Mouse (Mus musculus) mesoderm, embryonic 11.5 days (tissue): ENCODE measurements around the gene Spsb1.
A peak's percentile ranks its signal among the peaks of the same experiment; 100 is the strongest.

ENCODE experiments used
- DNase-seq: peaks from one replicate; pipeline ENCODE4 v3.0.0-alpha.2; 2012; ENCODE audit warnings: low read depth, low spot score

The Spsb1 gene

DNA sequence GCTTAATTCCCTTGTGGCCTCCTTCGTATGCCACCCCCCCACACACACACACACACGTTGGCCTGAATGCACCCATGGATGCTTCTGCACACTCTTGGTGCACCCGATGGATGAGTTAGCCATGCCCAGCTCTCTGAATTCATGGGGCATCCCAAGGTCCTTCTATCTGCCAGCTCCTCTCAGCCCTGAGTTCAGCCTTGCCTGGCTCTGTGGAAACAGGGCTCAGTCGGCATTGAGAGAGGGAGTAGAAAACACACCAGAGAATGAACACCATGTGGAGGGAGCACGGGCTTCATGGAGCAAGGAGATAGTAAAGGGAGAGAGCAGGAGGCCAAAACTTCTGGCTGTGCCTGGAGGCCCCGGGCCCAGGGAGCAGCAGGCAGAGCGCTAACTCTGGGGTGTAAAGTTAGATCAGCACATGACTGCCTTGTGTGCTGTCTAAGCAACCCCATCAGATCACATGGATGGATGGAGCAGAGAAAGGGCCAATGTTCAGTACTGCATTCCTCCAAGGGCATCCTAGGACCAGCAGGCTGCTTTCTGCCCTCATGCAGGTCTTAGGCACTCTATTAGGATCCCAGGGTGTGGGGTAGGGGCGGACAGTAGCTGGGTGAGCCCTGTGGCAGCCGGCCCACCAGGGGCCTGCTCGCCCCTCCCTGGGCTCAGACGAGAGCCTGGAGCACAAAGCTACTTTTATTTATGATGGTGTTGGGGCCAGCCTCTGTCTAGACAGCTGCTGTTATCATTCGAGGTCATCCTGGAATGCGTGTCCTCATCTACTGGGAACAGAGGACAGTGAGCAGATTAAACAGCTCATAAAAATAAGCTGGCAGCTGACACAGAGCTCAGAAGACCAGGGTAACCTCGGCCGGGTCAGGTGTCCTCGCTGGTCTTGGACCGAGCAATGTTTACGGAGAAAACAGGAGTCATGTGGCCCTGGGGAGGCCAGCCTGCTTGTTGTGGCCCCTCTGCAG, 68.3 kb downstream of the Spsb1 start:
- peak; percentile 81 for DNase-seq

DNA sequence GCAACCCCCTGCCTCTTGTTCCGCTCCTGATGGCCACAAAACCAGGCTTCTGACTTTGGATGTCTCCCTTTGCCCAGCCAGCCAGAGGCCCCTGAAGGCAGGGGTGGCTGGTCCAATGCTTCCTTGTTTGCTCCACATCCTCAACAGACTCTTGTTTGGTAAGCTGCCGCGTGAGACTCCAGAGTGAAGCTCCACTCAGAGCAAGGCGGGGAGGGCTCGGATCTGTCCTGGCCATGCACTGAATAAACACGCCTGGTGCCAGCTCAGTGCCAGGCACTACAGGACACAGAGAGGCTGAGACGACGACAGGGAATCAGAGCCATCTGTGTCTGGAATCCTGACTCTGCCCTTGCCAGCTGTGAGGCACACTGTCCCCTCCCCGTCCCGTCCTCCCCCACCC, 70.9 kb downstream of the Spsb1 start:
- no peak for DNase-seq

DNA sequence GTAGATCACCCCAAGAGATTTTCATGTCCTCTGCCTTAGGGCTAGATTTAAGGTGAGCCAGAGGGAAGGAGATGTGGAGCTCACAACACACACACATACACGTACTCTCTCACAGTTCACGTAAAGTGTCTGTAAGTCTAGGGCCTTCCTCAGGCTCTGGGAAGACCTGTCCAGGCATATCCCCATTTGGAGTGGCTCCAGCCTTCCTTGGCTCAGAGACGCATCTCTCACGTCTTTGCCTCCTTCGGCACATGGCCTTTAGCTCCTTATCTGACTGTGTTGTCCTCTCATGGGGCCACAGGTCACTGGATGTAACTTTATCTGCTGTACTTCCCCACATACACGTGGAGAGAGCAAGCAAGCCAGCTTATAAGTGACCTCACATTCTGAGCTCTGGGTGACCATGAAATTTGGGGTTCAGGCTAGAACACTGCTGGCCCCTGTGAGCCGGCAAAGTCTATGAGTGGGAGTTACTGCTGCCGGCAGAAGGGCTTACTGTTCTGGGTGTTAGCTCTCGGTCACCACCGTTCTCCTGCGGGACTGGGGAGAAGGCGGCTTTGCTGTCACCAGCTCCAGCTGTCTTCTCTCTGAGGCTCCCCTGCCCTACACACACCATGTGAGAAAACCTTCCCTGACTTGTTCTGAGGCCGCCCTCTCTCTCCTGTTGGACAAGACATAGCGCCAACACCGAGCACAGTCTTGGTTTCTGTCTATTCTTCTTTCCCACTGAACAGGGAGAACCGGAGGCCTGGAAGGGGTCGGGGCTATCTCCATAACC, 72.5 kb downstream of the Spsb1 start:
- DNase-seq, result no peak

DNA sequence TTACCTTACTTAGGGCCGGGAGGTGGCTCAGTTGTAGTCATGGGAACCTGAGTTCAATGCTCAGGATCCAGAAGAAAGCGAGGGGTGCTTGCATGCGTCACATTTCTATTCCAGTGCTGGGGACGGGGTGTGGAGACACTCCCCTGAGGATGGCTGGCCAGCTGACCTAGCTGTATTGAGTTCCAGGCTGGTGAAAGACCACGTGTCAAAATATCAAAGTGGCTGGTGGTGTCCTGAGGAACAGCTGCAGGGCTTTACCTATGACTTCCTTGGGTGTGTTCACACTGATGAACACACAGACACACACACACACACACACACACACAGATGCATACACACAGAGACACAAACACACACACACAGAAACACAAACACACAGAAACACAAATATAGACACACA, 73.9 kb downstream of the Spsb1 start:
- no peak for DNase-seq

DNA sequence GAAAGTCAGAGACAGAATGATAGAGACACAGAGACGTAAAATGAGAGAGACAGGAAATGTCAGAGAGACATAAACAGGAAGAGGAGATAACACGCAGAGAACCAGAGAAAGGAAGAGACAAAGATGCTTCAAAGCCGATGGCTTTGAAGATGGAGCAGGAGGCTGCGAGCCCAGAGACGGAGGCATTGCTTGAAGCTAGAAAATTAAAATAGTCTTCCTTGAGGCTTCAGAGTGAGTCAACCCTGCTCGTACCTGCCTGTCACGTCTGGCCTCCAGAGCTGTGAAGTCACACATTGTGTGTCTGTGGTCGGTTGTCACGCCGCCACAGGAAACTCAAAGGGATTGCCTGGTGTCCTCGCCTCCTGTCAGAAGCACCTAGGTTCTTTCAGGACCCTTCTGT, 74.9 kb downstream of the Spsb1 start:
- no peak for DNase-seq

DNA sequence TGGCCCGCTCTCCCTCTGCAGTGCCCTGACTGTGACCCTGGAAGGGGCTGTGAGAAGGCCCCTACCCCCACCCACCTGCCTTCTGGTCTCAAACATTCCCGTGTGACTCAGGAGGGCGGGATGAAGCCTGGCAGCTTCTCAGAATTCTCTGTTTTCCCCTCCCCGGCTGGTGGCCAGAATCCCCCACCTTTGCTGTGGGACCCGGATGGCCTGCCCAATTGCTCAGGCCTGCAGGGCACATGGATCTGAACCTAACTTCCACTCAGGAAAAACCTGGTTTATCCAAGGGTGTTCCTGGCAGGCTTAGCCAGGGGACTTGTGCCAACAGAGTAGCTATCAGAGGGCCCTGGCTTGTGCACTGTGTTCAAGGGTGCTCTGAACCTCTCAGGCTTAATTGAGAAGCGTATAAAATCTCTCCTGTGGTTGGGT, 76.8 kb downstream of the Spsb1 start:
- no peak for DNase-seq

DNA sequence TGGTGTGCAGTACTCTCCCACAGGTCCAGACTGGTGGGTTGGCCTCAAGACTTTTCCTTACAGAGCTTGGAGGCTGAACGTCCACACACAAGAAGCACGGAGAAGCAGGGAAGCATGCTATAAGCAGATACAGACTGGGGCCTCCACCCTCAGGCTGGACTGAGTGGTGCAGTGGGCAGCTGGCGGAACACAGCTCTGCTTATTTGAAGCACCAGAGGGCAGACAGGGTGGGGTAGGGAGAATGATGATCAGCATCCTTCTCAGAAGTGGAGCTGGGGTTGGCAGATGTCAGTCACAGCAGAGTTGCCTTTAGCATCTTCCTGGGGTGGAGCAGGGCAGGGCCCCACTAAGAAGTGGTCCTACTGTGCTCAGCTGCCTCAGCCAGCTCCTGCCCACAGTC, 77.6 kb downstream of the Spsb1 start:
- DNase-seq, result no peak

DNA sequence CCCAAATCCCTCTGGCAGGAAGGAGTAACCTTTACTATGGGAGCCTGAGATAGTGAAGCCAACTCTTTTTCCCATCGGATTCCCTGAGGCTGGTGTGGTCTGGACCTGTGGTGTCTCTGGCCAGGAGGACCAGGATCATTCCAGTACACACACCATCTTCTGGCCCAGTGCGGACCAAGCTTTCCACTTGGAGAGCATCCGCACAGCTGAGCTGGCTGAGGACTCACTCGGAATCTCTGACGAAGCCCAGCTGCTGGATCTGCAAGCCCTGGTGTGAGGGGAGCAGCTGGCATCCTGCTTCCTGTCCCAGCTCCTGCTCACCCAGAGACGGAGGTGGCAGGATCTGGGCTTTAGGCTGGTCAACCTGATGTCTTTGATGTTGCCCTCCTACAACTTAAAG, 78.1 kb downstream of the Spsb1 start:
- DNase-seq, result no peak

DNA sequence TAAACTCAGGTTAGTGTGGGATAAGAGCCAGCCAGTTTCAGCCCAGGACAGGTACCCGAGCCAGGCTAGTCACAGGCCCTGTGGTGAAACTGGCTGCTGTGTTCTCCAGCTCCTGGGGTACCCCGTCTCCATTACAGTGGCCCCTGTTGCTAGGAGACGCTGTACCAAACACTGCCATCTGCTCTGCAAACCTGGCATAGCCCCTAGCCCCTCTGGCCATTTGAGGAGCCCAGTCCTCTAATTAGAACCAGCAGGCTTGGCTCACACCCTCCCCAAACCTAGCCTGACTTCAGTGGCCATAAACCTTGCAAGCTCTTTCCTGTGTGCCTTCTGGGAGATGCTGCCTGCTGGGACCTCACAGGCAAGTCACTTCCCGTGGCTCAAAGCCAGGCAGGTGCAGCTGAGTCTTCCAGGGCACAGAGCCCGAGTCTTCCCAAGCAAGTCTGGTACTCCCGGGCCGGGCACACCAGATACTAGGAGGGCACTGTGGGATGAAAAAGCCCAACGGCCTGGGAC, 78.8 kb downstream of the Spsb1 start:
- no peak for DNase-seq

DNA sequence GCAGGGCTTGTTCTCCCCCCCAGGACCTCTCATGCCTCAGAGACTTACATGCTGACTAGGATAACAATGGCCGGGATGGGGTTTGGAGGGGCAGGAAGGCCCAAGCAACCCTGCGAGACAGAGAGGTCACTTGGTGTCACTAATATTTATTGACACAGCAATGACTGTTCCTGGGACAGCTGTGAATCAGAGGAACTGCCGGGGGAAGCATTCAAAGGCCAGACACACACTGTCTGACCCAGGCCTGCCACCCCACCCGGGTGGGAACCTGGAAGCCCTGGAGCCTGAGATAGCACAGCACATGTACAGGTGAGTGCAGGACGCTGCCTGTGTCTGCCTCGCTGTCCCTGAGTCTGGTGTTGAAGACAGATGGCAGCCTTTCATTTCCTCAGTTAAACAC, 79.5 kb downstream of the Spsb1 start:
- no peak for DNase-seq

DNA sequence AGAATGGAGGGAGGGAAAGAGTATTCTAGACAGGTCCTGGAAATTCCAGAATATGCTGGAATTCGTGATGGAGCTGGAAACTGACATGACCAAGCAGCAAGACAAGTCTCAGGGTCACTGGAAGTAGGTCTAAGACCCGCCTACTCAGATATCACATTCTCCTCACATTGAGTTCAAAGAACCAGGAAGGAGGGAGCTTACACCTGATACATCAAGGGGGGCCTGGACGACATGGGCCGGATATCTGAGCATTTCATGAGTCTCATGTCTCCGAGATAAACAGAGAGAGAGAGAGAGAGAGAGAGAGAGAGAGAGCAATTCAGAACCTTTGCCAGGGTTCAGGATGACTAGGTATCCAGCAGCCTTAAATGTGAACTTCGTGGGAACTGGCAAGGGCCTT, 82.6 kb downstream of the Spsb1 start:
- no peak for DNase-seq

DNA sequence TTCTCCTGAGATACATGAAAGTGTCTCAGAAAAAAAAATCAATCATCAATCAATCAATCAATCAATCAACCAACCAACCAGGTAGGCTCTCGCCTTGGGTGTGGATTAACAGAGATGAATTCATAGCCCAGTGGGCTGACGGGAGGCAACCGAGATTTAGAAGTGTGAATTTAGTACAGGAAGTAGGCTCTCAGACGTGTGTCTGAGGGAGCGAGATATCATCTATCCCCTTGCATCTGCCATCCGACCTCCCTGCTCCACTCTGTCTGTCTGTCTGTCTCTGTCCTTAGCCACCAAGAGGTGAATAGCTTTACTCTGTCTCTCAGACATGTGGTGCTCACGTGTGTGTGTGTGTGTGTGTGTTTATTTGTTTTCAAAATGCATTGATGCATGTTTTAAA, 83.3 kb downstream of the Spsb1 start:
- no peak for DNase-seq

DNA sequence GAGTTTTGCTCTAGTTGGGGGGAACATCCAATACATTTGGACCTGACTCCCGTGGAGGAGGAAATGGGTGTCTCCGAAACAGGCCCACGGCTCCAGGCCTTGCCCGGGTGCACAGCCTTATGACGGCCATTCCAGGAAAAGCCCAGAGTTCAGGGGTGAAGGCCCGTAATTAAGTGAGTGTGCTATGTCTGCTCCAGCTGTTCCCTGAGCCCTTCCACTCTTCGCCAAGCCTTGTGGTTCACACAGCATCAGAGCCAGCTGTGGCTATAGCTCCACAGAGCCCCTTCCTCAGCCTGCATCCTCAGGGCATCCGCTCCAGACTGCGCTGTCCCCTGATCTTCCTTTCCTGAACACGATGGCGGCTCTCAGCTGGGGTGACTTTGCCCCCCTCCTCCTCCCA, 83.8 kb downstream of the Spsb1 start:
- no peak for DNase-seq

DNA sequence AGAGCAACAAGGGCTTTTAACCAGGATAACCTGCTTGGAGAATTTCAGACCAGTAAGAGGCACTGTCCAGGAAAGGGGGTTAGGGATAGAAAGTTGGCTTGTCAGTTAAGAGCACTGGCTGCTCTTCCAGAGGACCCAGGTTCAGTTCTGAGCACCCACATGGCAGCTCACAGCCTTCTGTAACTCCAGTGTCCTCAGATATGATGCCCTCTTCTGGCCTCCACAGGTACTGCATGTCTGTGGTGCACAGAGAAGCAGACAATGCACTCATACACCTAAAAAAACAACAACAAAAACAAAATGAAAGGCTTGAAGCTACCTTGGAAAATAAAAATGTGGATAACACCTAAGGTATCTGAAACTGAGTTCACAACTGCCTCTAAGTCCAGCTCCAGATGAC, 84.4 kb downstream of the Spsb1 start:
- DNase-seq, result no peak

DNA sequence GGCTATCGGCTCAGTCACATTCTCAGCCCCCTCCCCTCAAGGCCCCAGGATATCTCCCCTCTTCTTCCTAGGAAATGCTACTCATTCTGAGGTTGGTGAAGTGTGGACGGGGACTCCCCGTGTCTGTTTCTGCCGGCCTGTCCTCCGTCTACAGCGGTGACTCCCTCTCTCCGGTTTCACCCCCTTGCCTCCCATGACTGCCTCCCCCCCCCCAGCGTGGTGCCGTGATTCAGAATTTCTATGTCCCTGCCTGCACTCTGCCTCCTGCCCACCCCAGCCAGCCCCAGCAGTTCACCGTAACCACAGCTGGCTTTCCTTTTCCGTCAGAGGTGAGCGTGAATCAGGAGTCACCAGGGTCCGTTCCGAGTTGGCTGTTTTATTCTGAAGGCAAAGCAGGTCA, 86.1 kb downstream of the Spsb1 start:
- no peak for DNase-seq

DNA sequence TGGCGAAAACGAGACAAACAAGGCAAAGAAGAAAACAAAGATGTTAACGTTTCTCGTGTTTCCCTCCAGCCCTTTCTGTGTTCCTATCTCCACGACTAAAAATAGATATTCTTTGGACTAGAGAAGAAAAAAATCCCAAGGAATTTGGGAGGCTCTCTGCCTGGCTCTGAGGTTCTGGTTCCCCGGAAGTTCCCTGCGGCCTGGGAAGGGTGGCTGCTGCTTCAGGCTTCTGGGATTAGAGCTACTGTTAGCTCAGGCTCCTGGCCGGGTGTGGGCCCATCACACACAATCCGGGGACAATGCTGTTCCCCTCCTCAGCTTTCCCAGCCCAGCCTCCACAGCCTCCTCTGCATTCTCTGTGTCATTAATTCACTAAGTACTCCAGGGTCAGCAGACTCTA, 86.8 kb downstream of the Spsb1 start:
- DNase-seq, result no peak

DNA sequence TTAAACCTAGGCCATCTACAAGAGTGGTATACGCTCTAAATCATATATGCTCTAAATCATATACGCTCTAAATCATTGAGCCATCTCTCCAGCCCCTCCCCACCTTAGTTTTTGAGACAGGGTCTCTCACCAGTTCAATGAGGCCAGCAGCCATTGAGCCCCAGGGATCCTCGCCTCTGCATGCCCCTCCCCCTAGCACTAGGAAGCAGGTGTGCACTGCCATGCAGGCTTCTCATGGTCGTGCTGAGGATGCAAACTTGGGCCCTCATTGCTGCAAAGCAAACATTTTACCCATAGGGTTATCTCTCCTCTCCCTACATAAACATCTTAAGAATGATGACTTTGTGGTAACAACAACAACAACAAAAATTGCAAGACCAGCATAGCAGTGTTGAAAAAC, 87.5 kb downstream of the Spsb1 start:
- DNase-seq, result no peak

DNA sequence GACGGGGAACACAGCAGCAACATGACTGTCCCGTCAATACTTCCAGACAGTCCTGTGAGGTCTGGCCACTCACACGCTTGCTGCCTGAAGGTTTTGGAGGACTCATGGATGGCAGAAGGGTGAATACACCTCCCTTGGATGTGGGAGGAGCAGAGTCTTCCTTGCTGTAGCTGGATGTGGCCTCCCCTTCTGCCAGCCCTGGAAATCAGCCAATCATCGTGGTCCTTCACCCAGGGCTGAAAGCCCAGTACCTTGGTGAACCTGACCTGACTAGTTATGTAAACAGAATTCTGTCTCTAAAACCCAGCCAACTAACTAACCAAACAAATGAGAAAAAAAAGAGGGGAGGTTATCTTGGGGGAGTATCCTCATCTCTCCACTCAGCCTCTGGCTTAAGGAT, 90.4 kb downstream of the Spsb1 start:
- no peak for DNase-seq

DNA sequence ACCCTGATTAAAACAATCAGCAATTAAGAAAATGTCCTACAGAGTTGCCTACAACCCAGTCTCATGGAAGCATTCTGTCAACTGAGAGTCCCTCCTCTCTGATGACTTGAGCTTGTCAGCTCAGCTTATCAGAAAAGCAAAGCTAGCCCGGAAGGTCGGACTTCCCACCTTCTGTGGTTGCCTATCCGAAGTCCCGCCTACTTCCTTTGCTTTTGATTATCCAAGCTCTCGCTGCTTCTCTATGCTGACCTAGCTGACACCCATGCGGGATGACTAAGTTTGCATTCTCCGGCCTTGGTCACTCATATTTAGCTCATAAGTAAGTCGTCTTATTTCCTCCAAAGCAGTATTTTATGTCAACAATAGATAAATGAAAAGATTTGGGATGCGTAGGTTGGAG, 91.3 kb downstream of the Spsb1 start:
- DNase-seq, result no peak

DNA sequence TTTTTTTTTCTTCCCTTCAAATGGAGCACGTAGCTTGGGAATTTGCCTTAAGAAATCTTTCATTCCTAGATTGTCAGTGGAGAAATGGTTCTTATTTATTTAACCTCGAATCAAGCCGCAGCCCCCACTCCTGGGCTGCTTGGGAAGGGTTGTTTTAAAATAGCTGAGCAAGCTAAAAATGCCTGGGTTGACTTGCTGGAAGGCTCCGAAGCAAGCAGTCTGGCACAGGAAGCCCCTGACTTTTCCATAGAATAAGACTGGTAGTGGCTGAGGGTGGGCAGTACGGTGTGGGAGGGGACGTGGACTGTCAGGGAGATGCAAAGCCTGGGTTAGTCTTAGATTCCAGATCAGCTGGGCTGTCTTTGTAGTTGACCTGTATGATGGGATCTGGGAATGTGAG, 94.5 kb downstream of the Spsb1 start:
- no peak for DNase-seq

DNA sequence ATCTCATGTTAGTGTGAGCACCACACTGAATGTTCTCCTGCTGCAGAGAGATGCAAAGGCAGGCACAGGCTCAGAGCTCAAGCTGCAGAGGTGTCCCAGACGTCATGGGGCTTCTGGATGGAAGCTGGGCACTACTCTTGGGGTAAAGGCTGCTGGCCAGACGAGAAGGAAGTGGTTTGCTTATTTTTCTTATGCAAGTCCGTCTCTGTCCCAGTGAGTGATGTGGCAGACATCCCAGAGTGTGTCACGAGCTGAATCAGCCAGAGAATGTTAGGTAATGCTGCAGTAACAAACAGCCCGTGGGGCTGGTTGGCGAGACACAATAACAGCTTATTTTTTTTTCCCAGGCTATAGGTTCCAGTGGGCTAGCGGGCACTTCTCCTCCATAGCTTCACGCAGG, 96.3 kb downstream of the Spsb1 start:
- DNase-seq, result no peak

DNA sequence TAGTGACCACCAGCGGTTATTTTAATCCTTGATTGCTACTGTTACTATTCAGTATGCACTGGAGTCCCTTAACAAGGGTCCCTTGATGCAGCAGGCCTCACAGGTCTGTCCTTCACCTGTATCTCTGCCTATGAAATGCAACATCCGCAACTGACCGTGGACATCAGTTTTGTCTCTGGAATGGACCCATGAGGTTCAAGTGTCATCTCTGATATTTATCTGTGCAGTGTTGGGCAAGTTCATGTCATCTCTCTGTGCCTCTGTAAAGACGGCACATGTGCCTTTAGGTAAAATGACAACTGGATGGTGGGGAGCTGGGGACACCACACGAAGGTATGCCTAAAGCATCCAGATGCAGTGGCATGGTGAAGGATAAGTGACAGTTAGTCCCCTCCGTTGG, 96.7 kb downstream of the Spsb1 start:
- no peak for DNase-seq

DNA sequence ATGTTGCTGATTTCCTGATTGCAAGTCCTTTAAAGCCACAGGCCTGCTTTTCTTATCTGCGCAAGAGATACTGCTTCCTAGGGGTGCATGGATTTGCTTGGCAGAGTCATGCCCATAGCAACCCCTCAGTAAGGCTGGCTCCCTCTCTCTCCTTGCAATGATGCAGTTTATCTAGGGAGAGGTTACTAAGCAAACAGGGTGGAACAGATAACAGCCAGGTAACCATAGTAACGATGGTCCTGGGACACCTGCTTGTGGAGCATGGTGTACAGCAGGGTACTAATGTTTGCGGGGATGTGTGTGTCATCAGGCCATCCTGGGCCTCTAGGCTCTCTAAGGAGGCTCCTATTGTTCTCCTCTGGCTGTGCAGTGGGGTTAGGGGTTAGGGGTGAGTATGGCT, 97.2 kb downstream of the Spsb1 start:
- no peak for DNase-seq
